Mouse (Mus musculus) forebrain, embryonic 10.5 days (tissue): ENCODE results near the gene F13a1. TPM values are rescaled to one million over a fixed set of nuclear protein-coding genes. Genes with fewer than 3 reads are reported as not detected.

Experiments
- DNase-seq: peaks from one replicate; pipeline ENCODE4 v3.0.0-alpha.2; 2017; ENCODE audit warnings: low spot score; ENCODE audit errors: extremely low spot score
- H3K27ac ChIP-seq: fragments of 300-500 bp; sonication (generic); 2 replicates; pipeline ENCODE4 v1.5.1; 2016; ENCODE audit warnings: mild to moderate bottlenecking
- H3K27me3 ChIP-seq: fragments of 300-500 bp; sonication (generic); 2 replicates; pipeline ENCODE4 v1.6.1; 2016; ENCODE audit warnings: mild to moderate bottlenecking; ENCODE audit not compliant: poor library complexity, severe bottlenecking
- H3K36me3 ChIP-seq: fragments of 300-500 bp; sonication (generic); replicated peaks from 2 replicates; pipeline ENCODE4 v1.6.1; 2016; ENCODE audit warnings: mild to moderate bottlenecking, moderate library complexity
- H3K4me1 ChIP-seq: fragments of 300-500 bp; sonication (generic); 2 replicates; pipeline ENCODE4 v1.6.1; 2016
- H3K4me3 ChIP-seq: fragments of 300-500 bp; sonication (generic); 2 replicates; pipeline ENCODE4 v1.5.1; 2016; ENCODE audit warnings: mild to moderate bottlenecking, moderate library complexity
- H3K9me3 ChIP-seq: fragments of 300-500 bp; sonication (generic); 2 replicates; pipeline ENCODE4 v1.6.1; 2016; ENCODE audit warnings: mild to moderate bottlenecking, moderate library complexity
- WGBS: fragments of 180-500 bp; shearing (Covaris S2); methylation state at CpG from one replicate; pipeline ENCODE4 v1.1.7; 2016; 5-methylcytosine and 5-hydroxymethylcytosine counted together
- polyA plus RNA-seq: library from polyadenylated mRNA; unstranded; fragments of >200 nt; fragmentation: Nextera tagmentation; extraction: Ambion mirVana; gene quantifications from 2 replicates; pipeline ENCODE4 v1.2.1, GENCODE M21; 2016

Gene F13a1
- polyA plus RNA-seq, 1 experiment from 2014 or later = 5.6 TPM

DNA sequence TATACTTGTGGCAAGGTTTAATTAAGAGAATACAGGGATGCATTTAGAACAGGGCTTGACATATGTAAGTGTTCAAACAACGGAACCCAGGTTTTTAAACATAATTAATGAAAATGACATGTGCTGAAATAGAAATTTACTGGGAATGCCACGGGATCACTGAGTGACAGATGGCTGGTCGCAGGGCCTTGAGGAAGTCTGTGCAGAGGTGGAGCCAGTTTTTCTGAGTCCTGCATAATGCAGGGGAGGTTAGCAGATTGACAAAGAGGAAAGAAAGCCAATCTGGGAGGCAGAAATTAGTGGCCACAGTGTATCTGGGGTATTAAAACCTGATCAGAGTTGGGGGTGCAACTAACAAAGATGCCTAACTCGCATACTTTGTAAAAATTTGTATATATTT, 130.3 kb downstream of the F13a1 start:
- 86% methylated on average over 4 of the region's 4 CpGs for WGBS
- no peak overlapping the region for H3K27ac ChIP-seq

GRCm38 (mm10) chr13:36903885-36904284, 146.2 kb downstream of the F13a1 start:
- H3K27ac ChIP-seq = no peak overlapping the region
- H3K9me3 ChIP-seq = no peaks in the 10 kb centered on the region
- H3K27me3 ChIP-seq = no peaks in the 10 kb centered on the region
- 39% methylated on average over 4 of the region's 4 CpGs for WGBS
- H3K36me3 ChIP-seq = no peaks in the 10 kb centered on the region
- no peak for DNase-seq
- H3K4me3 ChIP-seq = no peak overlapping the region
- peaks cover 6% of the 10 kb centered on the region; the same call in 1 of the 2 replicates for H3K4me1 ChIP-seq

More for the DNA sequence above, 130.3 kb downstream of the F13a1 start:
- H3K4me1 ChIP-seq = no peaks in the 10 kb centered on the region
- H3K27me3 ChIP-seq = no peaks in the 10 kb centered on the region
- H3K36me3 ChIP-seq = no peaks in the 10 kb centered on the region
- DNase-seq = no peak
- H3K9me3 ChIP-seq = no peaks in the 10 kb centered on the region
- H3K4me3 ChIP-seq = no peak overlapping the region

GRCm38 (mm10) chr13:36903447-36903846, 146.6 kb downstream of the F13a1 start:
- peaks cover 6% of the 10 kb centered on the region; the same call in 1 of the 2 replicates for H3K4me1 ChIP-seq
- no peaks in the 10 kb centered on the region for H3K27me3 ChIP-seq
- no peaks in the 10 kb centered on the region for H3K9me3 ChIP-seq
- WGBS = 43% methylated on average over 1 of the region's 1 CpGs
- H3K4me3 ChIP-seq = no peak overlapping the region
- no peak for DNase-seq
- H3K36me3 ChIP-seq = no peaks in the 10 kb centered on the region
- no peak overlapping the region for H3K27ac ChIP-seq

DNA sequence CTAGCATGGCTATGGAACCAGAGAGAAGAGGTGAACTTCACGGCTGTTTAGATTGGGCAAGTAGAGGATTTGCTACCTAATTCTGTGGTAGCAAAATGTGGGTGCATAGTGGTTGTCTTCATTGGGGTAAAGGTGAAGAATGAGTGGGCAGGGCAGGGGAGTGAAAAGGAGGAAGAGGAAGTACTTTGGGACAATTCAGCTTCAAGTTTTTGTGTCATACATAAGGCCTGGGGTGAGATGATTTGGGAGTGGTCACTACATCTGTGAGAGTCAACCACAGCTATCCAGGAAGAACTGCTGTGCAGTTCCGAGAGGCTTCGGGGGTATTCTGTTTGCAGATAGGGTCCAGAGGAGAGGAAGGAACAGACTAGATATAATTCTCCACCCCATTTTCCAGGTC, 148.4 kb downstream of the F13a1 start:
- no peak overlapping the region for H3K27ac ChIP-seq
- no peak overlapping the region for H3K4me3 ChIP-seq
- H3K9me3 ChIP-seq = no peaks in the 10 kb centered on the region
- no peaks in the 10 kb centered on the region for H3K36me3 ChIP-seq
- no peak for DNase-seq
- H3K4me1 ChIP-seq = peaks cover 6% of the 10 kb centered on the region; the same call in 1 of the 2 replicates
- H3K27me3 ChIP-seq = no peaks in the 10 kb centered on the region
- 82% methylated on average over 3 of the region's 3 CpGs for WGBS

- Histone ChIP-seq H3K9me3 (no peaks in the 10 kb centered on the region), H3K4me3 (no peak overlapping the region), H3K27ac (no peak overlapping the region), H3K36me3 (no peaks in the 10 kb centered on the region), H3K4me1 (peaks cover 6% of the 10 kb centered on the region; the same call in 1 of the 2 replicates), H3K27me3 (no peaks in the 10 kb centered on the region)
- DNase-seq = no peak
- 84% methylated on average over 3 of the region's 3 CpGs for WGBS
These were observed 149.0 kb downstream of the F13a1 start for GRCm38 (mm10) chr13:36901016-36901415.

DNA sequence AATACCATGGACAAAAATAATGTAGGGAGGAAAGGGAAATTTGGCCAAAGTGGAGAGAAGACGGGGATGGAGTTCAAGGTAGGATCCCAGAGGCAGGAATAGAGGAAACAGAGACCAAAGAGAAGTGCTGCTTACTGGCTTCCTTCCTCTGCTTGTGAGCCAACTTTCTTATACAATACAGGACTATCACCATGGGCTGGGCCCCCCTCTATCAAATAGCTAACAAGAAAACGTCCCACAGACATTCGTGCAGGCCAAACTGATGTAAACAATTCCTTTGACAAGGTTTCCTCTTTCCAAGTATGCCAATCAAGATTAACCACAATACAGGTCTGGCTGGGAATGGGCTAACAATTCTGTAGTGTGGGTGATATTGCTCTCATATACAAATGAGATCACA, 154.0 kb downstream of the F13a1 start:
- H3K36me3 ChIP-seq = no peaks in the 10 kb centered on the region
- no peak overlapping the region for H3K27ac ChIP-seq
- no peaks in the 10 kb centered on the region for H3K27me3 ChIP-seq
- H3K9me3 ChIP-seq = no peaks in the 10 kb centered on the region
- no peaks in the 10 kb centered on the region for H3K4me1 ChIP-seq
- WGBS = 60% methylated on average over 3 of the region's 3 CpGs
- DNase-seq = no peak
- no peak overlapping the region for H3K4me3 ChIP-seq

DNA sequence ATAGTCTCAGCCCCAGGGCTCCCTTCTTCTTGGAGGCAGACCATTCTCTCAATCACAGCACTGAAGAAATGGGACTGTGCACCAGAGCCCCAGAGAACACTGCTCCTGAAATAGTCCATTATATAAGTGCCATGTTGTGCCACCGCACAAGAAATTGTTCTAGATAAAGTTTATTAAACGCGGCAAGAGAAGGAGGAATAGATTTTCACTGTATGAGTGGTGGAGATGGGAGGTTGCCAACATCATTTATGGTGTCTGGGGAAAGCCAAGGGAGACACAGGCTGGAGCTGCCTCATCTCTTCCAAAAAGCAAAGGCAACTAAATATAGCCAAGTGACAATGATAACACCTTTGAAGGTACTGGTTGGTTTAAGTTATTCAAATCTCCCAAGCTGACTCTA, 156.3 kb downstream of the F13a1 start:
- Histone ChIP-seq H3K27ac (no peak overlapping the region), H3K4me3 (no peak overlapping the region), H3K27me3 (no peaks in the 10 kb centered on the region), H3K36me3 (no peaks in the 10 kb centered on the region), H3K9me3 (no peaks in the 10 kb centered on the region), H3K4me1 (no peaks in the 10 kb centered on the region)
- no peak for DNase-seq
- WGBS = 99% methylated on average over 3 of the region's 3 CpGs

DNA sequence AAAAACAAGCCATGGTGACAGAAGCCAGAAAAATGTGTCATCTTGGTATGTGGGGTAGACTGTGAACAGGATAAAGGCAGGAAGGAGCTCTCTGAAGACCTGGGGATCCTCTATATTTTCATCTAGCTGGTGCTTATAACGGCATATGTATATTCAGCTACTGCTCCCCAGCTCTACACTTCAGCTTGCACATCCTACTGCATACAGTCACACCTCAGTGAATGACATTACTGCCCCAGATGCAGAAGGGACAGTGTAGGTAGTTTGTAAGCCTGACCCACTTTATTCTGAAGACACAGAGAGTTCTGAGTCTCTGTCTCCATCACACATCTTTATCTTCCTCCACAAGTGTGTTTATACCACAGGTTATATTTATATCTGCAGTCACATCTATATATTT, 157.8 kb downstream of the F13a1 start:
- H3K4me1 ChIP-seq = peaks cover 5% of the 10 kb centered on the region; the same call in 1 of the 2 replicates
- no peak for DNase-seq
- H3K27ac ChIP-seq = no peak overlapping the region
- no peaks in the 10 kb centered on the region for H3K9me3 ChIP-seq
- no peaks in the 10 kb centered on the region for H3K27me3 ChIP-seq
- 86% methylated on average over 1 of the region's 1 CpGs for WGBS
- H3K4me3 ChIP-seq = no peak overlapping the region
- H3K36me3 ChIP-seq = no peaks in the 10 kb centered on the region

DNA sequence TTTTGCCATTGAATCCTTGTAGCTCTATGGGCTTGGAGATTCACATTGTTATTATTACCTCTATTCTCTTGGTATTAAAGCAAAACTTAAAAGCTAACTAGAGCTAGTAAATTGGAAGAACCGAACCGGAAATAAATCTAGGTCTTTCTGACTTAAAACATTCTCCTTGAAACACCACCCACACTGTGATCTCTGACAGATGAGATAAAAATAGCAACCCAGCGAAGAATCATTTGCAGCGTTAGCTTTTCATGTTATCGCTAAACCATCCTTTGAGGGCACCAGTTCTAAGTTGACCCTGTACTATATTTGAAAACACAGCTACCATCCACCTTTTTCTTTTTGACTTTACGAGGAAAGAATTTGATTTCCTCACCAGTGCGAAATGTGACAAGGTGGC, 164.1 kb downstream of the F13a1 start:
- H3K4me3 ChIP-seq = no peak overlapping the region
- H3K36me3 ChIP-seq = no peaks in the 10 kb centered on the region
- peaks cover 5% of the 10 kb centered on the region; the same call in 1 of the 2 replicates for H3K4me1 ChIP-seq
- 95% methylated on average over 7 of the region's 7 CpGs for WGBS
- DNase-seq = no peak
- no peaks in the 10 kb centered on the region for H3K9me3 ChIP-seq
- no peak overlapping the region for H3K27ac ChIP-seq
- no peaks in the 10 kb centered on the region for H3K27me3 ChIP-seq

DNA sequence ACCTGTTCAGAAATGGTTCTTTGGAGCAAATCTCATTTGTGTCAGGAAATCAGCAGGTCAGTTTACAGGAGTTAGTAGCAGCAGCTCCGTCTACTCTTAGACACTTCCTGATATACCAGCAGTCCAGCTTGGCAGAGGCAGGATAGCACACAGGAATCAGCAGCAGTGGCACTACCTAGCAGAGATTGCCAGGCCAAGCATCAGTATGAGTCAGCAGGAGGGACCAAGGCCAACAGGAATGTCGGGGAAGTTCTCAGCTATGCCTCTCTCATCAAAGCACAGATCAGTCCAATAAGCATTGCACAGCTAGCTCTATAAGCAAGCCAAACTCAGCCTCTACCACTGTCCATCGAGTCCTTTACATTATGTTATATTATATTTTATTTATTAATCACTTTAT, 210.9 kb downstream of the F13a1 start:
- Histone ChIP-seq H3K36me3 (no peaks in the 10 kb centered on the region), H3K4me3 (no peak overlapping the region), H3K27me3 (no peaks in the 10 kb centered on the region), H3K4me1 (no peaks in the 10 kb centered on the region), H3K27ac (no peak overlapping the region), H3K9me3 (no peaks in the 10 kb centered on the region)
- WGBS = 87% methylated on average over 3 of the region's 3 CpGs
- no peak for DNase-seq
